ENCODE assay signal across 8 mouse cellular contexts in the genomic region with DNA sequence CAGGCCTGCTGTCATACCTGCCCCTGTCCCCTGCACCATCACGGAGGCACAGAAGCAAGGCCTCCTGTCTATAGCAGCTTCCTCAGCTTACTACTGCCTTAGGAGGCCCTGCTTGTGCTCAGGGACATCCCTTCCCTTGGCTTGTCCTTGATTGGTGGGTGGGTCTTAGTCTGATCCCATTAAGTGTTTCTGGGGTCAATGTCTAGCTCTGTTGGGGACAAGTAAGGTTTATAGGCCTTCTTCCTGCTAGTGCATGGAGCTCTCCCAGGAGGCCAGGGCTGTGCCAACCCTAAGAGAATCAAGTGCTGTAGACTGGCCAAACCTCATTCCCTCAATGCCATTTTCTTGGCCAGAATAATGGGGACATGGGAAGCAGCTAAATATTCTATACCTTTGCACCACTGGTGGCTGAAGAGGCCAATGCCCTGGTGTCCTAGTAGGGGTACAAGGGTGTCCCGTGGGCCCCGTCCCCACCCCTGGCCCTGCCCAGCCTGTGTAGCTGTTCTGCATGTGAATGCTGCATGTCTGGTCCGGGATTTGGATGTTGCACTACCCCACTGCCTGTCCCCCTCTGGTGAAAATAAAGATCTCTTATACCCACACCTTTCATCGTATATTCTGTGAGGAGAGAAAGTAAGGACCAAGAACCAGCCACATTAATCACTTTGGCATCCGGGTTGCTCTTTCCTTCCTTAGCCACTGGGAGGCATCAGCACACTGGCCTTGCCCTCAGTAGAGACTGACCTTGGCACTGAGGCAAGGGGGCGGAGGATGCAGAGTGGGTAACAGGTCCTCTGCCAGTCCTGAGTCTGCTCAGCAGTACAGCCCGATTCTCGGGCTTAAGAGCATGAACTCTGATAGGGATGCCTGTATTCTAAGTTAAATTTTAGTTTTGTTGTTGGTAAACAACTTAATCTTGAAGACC. TPM values are rescaled to one million over a fixed set of nuclear protein-coding genes. Genes with fewer than 3 reads are reported as not detected.
A peak's percentile ranks its signal among the peaks of the same experiment; 100 is the strongest.
DNase-seq lines count a peak whose midpoint lies in the region; TF ChIP-seq lines count a peak whose summit lies in the region.

No protein-coding gene starts in this region.

- H3K27me3 ChIP-seq in MEL (ENCODE audit: control insufficient read depth in 1 of 2, insufficient read depth in 2 of 2, low read length in 2 of 2), result no peaks in the 10 kb centered on the region
- no peaks in the 10 kb centered on the region for H3K27me3 ChIP-seq in cerebellum, adult 2 months (ENCODE audit: control insufficient read depth, insufficient read depth, low read length)
- H3K27me3 ChIP-seq in hindbrain, embryonic 10.5 days (ENCODE audit: insufficient read depth, poor library complexity, severe bottlenecking), result no peaks in the 10 kb centered on the region

- no peak for TF ChIP-seq EP300 in MEL (IDR thresholded peaks at IDR 0.05; ENCODE audit: low read depth in 1 of 2, low read length in 2 of 2)

- H3K27ac ChIP-seq in MEL (ENCODE audit: control insufficient read depth, low read depth, low read length), result no peak overlapping the region
- no peak overlapping the region for H3K27ac ChIP-seq in cerebellum, adult 2 months (ENCODE audit: insufficient read depth, low read length)
- H3K27ac ChIP-seq in hindbrain, embryonic 10.5 days, result no peak overlapping the region

- H3K4me3 ChIP-seq in MEL (ENCODE audit: control insufficient read depth in 1 of 2, insufficient read depth in 1 of 2, low read depth in 2 of 2, low read length in 2 of 2), result no peak overlapping the region
- H3K4me3 ChIP-seq in cerebellum, adult 2 months (replicated peaks; ENCODE audit: insufficient read depth, low read depth, low read length), result no peak overlapping the region
- H3K4me3 ChIP-seq in hindbrain, embryonic 10.5 days, result no peak overlapping the region

- no peak overlapping the region for H3K9ac ChIP-seq in MEL (ENCODE audit: control insufficient read depth, low read depth, low read length, poor library complexity, severe bottlenecking)

- peak; percentile 89 to 100 (median 97); a peak in 5 of 6 replicates for TF ChIP-seq CTCF in MEL (IDR thresholded peaks at IDR 0.05 in 2 of 3, conservative IDR thresholded peaks at IDR 0.05 in 1 of 3; ENCODE audit: control insufficient read depth in 1 of 3, insufficient read depth in 1 of 3, low read depth in 2 of 3, low read length in 3 of 3, poor library complexity in 1 of 3, severe bottlenecking in 1 of 3)
- peak; percentile 86 for TF ChIP-seq CTCF in cerebellum, adult 2 months (IDR thresholded peaks at IDR 0.05; ENCODE audit: borderline replicate concordance, insufficient read depth, low read depth, low read length)

- H3K4me1 ChIP-seq in MEL (ENCODE audit: control insufficient read depth in 1 of 2, insufficient read depth in 2 of 2, low read length in 2 of 2), result peaks cover 0 to 2% of the 10 kb centered on the region in 2 experiments; a peak in 2 of 4 replicates
- no peaks in the 10 kb centered on the region for H3K4me1 ChIP-seq in cerebellum, adult 2 months (ENCODE audit: control insufficient read depth, insufficient read depth, low read length)
- no peaks in the 10 kb centered on the region for H3K4me1 ChIP-seq in hindbrain, embryonic 10.5 days (replicated peaks)

- H3K9me3 ChIP-seq in MEL (replicated peaks; ENCODE audit: insufficient read depth, low read length), result no peaks in the 10 kb centered on the region
- H3K9me3 ChIP-seq in hindbrain, embryonic 10.5 days, result no peaks in the 10 kb centered on the region

- 38% methylated on average over 9 of the region's 9 CpGs for WGBS in cerebellum, adult 2 months
- WGBS in hindbrain, embryonic 10.5 days, result 73% methylated on average over 9 of the region's 9 CpGs

- no peak; the same call in none of the 2 replicates for TF ChIP-seq RAD21 in MEL (IDR thresholded peaks at IDR 0.05; ENCODE audit: low read depth, low read length)

- no peaks in the 10 kb centered on the region for H3K79me2 ChIP-seq in MEL (ENCODE audit: control insufficient read depth, insufficient read depth, low read length, poor library complexity)

- DNase-seq in MEL (ENCODE audit: low read depth, low spot score), result peak; percentile 87
- peak; percentile 55 to 65 for DNase-seq in cerebellum, adult 2 months
- DNase-seq in frontal cortex, postnatal 10 days (ENCODE audit: low spot score in 2 of 2), result peak; percentile 56 to 63
- DNase-seq in hindbrain, embryonic 10.5 days (ENCODE audit: low spot score), result peak; percentile 44
- DNase-seq in layer of hippocampus, postnatal 14 days (ENCODE audit: low spot score in 2 of 2), result peak; percentile 58 to 72
- peak; percentile 94 for DNase-seq in lung, postnatal 10 days
- peak; percentile 77 for DNase-seq in retina, postnatal 1 day
- peak; percentile 42 to 78 for DNase-seq in urinary bladder, postnatal 36 days (ENCODE audit: low spot score in 2 of 2)

- peaks cover 0 to 2% of the 10 kb centered on the region in 2 experiments; a peak in 2 of 4 replicates for H3K36me3 ChIP-seq in MEL (ENCODE audit: control insufficient read depth in 1 of 2, insufficient read depth in 2 of 2, low read length in 2 of 2)
- peaks cover 50% of the 10 kb centered on the region for H3K36me3 ChIP-seq in hindbrain, embryonic 10.5 days

- TF ChIP-seq POLR2A in MEL (IDR thresholded peaks at IDR 0.05; ENCODE audit: control insufficient read depth in 1 of 2, insufficient read depth in 1 of 2, low read depth in 1 of 2, low read length in 2 of 2, poor library complexity in 1 of 2), result no peak
- TF ChIP-seq POLR2A in cerebellum, adult 2 months (IDR thresholded peaks at IDR 0.05; ENCODE audit: borderline replicate concordance, insufficient read depth, low read length), result no peak

TF ChIP-seq in MEL, 35 proteins besides CTCF, POLR2A, EP300 and RAD21 (continues in another document):
- no peak for TF ChIP-seq TBP (IDR thresholded peaks at IDR 0.05; ENCODE audit: low read depth, low read length)
- TF ChIP-seq E2F4 (IDR thresholded peaks at IDR 0.05; ENCODE audit: borderline replicate concordance, low read depth, low read length), result no peak
- TF ChIP-seq KAT2A (conservative IDR thresholded peaks at IDR 0.05; ENCODE audit: low read depth, low read length), result no peak
- TF ChIP-seq ZNF384 (IDR thresholded peaks at IDR 0.05; ENCODE audit: low read depth, low read length), result peak; percentile 81
- no peak for TF ChIP-seq USF2 (IDR thresholded peaks at IDR 0.05; ENCODE audit: borderline replicate concordance in 1 of 2, insufficient read depth in 1 of 2, low read depth in 1 of 2, low read length in 2 of 2)
- no peak for TF ChIP-seq HCFC1 (IDR thresholded peaks at IDR 0.05; ENCODE audit: low read depth, low read length)
- TF ChIP-seq MYB (IDR thresholded peaks at IDR 0.05; ENCODE audit: low read depth, low read length), result no peak
- peak; percentile 79 for TF ChIP-seq MAZ (IDR thresholded peaks at IDR 0.05; ENCODE audit: low read depth, low read length)
- TF ChIP-seq SIN3A (IDR thresholded peaks at IDR 0.05; ENCODE audit: low read length), result peak; percentile 86
- peak; percentile 100 for TF ChIP-seq SMC3 (IDR thresholded peaks at IDR 0.05; ENCODE audit: low read depth, low read length)
- no peak for TF ChIP-seq NELFE (IDR thresholded peaks at IDR 0.05; ENCODE audit: low read depth, low read length)
- no peak for TF ChIP-seq TCF12 (IDR thresholded peaks at IDR 0.05; ENCODE audit: low read depth, low read length)
- no peak for TF ChIP-seq CHD1 (IDR thresholded peaks at IDR 0.05; ENCODE audit: low read depth, low read length)
- TF ChIP-seq RCOR1 (IDR thresholded peaks at IDR 0.05; ENCODE audit: low read depth, low read length), result no peak
- no peak for TF ChIP-seq POLR2AphosphoS2 (IDR thresholded peaks at IDR 0.05; ENCODE audit: low read length)
- 0 out of 2 replicates have a peak, but pooled peaks have one; percentile 27 for TF ChIP-seq NRF1 (IDR thresholded peaks at IDR 0.05; ENCODE audit: insufficient read depth, low read depth, low read length, poor library complexity, severe bottlenecking)
- no peak for TF ChIP-seq MAFK (IDR thresholded peaks at IDR 0.05; ENCODE audit: borderline replicate concordance, low read depth, low read length)
- no peak for TF ChIP-seq CHD2 (IDR thresholded peaks at IDR 0.05; ENCODE audit: low read length)
- TF ChIP-seq GATA1 (IDR thresholded peaks at IDR 0.05; ENCODE audit: low read depth, low read length), result no peak
- no peak; the same call in 1 of the 2 replicates for TF ChIP-seq MXI1 (IDR thresholded peaks at IDR 0.05; ENCODE audit: low read depth, low read length)
- TF ChIP-seq ZC3H11A (IDR thresholded peaks at IDR 0.05; ENCODE audit: low read depth, low read length), result peak; percentile 100

RNA-seq across cellular contexts. Expression of gene Eral1, which starts 20.1 kb away (rescaled TPM):
- total RNA-seq in MEL (2012; rRNA removed), result 39.6 and 43.5 TPM in 2 replicates
- 10 to 100 TPM in 1 of 2 experiments, not detected in 1; 38.4 TPM for polyA plus RNA-seq in MEL (2012; ENCODE audit: insufficient read depth in 1 of 2, insufficient read length in 2 of 2, low read depth in 1 of 2, low replicate concordance in 2 of 2, missing spikeins in 1 of 2)
- polyA plus RNA-seq in cerebellum, adult 2 months (2012; rRNA removed), result 34.0 and 35.8 TPM in 2 replicates
- 40.6 and 41.4 TPM in 2 replicates for polyA plus RNA-seq in hindbrain, embryonic 10.5 days (2016; fragmentation: Nextera tagmentation; extraction: Ambion mirVana)
- 10 to 100 TPM; 19.7 to 20.8 TPM for total RNA-seq in layer of hippocampus, postnatal 14 days (2021)

RNA-seq across cellular contexts. Expression of gene Flot2, which starts 22.4 kb away (rescaled TPM):
- 0.08 TPM in 1 of 2 replicates, not detected in the other for total RNA-seq in MEL (2012; rRNA removed)
- under 1 TPM in 1 of 2 experiments, not detected in 1; 0.15 TPM for polyA plus RNA-seq in MEL (2012; ENCODE audit: insufficient read depth in 1 of 2, insufficient read length in 2 of 2, low read depth in 1 of 2, low replicate concordance in 2 of 2, missing spikeins in 1 of 2)
- polyA plus RNA-seq in cerebellum, adult 2 months (2012; rRNA removed), result 134 and 135 TPM in 2 replicates
- 73.0 and 76.3 TPM in 2 replicates for polyA plus RNA-seq in hindbrain, embryonic 10.5 days (2016; fragmentation: Nextera tagmentation; extraction: Ambion mirVana)
- 100 to 1,000 TPM; 109 to 122 TPM for total RNA-seq in layer of hippocampus, postnatal 14 days (2021)

RNA-seq across cellular contexts. Expression of gene Dhrs13, which starts 28.0 kb away (rescaled TPM):
- 30.1 and 36.7 TPM in 2 replicates for total RNA-seq in MEL (2012; rRNA removed)
- polyA plus RNA-seq in MEL (2012; ENCODE audit: insufficient read depth in 1 of 2, insufficient read length in 2 of 2, low read depth in 1 of 2, low replicate concordance in 2 of 2, missing spikeins in 1 of 2), result 10 to 100 TPM in 1 of 2 experiments, not detected in 1; 27.9 TPM
- polyA plus RNA-seq in cerebellum, adult 2 months (2012; rRNA removed), result 18.8 and 19.5 TPM in 2 replicates
- 16.6 and 17.0 TPM in 2 replicates for polyA plus RNA-seq in hindbrain, embryonic 10.5 days (2016; fragmentation: Nextera tagmentation; extraction: Ambion mirVana)
- total RNA-seq in layer of hippocampus, postnatal 14 days (2021), result 10 to 100 TPM; 11.2 to 11.3 TPM

RNA-seq across cellular contexts. Expression of gene Fam222b, which starts 34.4 kb away (rescaled TPM):
- 2.4 and 2.5 TPM in 2 replicates for total RNA-seq in MEL (2012; rRNA removed)
- polyA plus RNA-seq in MEL (2012; ENCODE audit: insufficient read depth in 1 of 2, insufficient read length in 2 of 2, low read depth in 1 of 2, low replicate concordance in 2 of 2, missing spikeins in 1 of 2), result 1 to 10 TPM in 1 of 2 experiments, not detected in 1; 8.1 TPM
- 23.0 and 23.5 TPM in 2 replicates for polyA plus RNA-seq in cerebellum, adult 2 months (2012; rRNA removed)
- 29.2 and 33.8 TPM in 2 replicates for polyA plus RNA-seq in hindbrain, embryonic 10.5 days (2016; fragmentation: Nextera tagmentation; extraction: Ambion mirVana)
- total RNA-seq in layer of hippocampus, postnatal 14 days (2021), result 10 to 100 TPM; 26.7 to 30.7 TPM

Comparison
In these comparisons a context has a peak if more than half of its experiments do, and no peak if none do; other contexts are left out.
1. DNase-seq: peak in every context shown above with its lines; median percentile 94 in lung, postnatal 10 days; 87 in MEL; 77 in retina, postnatal 1 day; 65 in layer of hippocampus, postnatal 14 days; 60 in cerebellum, adult 2 months; 60 in urinary bladder, postnatal 36 days; 60 in frontal cortex, postnatal 10 days; 44 in hindbrain, embryonic 10.5 days.
2. RNA of gene Flot2, which starts 22.4 kb away (polyA plus RNA-seq): 134 to 135 TPM in cerebellum, adult 2 months and 73.0 to 76.3 TPM in hindbrain, embryonic 10.5 days; 0.15 TPM in MEL; every median in the first group is over 10 times any median in the second.